Mouse (Mus musculus): ENCODE data around the gene Rab30.

GRCm38 (mm10) chr7:92890618-92891230, 149.3 kb downstream of the Rab30 start:
- TF ChIP-seq CTCF (IDR thresholded peaks at IDR 0.05; ENCODE audit: control insufficient read depth, insufficient read depth, insufficient read length) (no peak), MAX (IDR thresholded peaks at IDR 0.05) (peak; percentile 28), MYOG (IDR thresholded peaks at IDR 0.05; ENCODE audit: control insufficient read depth, extremely low read depth, insufficient read length) (no peak), USF1 (IDR thresholded peaks at IDR 0.05; ENCODE audit: low read depth) (no peak), MYOD1 (IDR thresholded peaks at IDR 0.05; ENCODE audit: control insufficient read depth, insufficient read length, low read depth) (peak; percentile 60)

All from C2C12 (cell line).